Mouse (Mus musculus): Measurements from ENCODE around the gene Akap6. TPM values are rescaled to one million over a fixed set of nuclear protein-coding genes. Genes with fewer than 3 reads are reported as not detected.

Akap6 gene
- total and polyA plus RNA-seq, 2 experiments, result 0.01 to 0.09 TPM

DNA sequence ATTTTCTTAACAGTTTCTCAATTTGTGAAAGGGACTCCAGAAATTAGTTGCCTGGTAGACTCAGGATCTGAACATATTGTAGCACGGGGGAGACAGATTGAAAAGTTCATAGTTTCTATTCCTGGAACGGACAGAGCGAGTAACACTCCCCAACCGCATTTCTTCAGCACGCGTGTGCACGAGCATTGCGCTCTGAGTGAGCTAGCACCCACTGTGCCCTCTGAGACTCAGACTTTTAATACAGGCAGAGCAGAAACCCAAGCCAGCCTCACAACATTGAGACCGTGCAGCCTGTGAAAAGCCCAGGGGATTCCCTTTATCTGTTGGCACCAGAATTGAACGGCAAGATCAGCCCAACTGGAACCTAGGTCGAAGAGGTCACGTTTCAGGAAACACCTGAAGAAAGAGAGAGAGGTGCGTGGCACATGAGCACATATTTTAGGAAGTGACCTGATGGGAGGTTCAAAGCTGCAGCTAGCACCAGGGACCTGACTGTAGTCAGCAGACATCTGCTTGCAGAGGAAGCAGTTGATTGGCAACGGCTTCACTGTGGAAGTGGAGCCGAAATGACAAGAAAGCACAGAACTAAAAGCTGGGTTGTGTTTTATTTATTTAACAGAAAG is 240.3 kb downstream of the Akap6 start:
- TF ChIP-seq POLR2A (IDR thresholded peaks at IDR 0.05; ENCODE audit: extremely low read depth, insufficient read depth, low read length), result no peak
- TF ChIP-seq CTCF (IDR thresholded peaks at IDR 0.05; ENCODE audit: low read depth, low read length), result no peak
- DNase-seq (ENCODE audit: extremely low read depth, low read depth, low spot score), result no peak
- no peaks in the 10 kb centered on the region for H3K4me1 ChIP-seq (ENCODE audit: control insufficient read depth, insufficient read depth, low read length)
- 72% methylated on average over 15 of the region's 15 CpGs for WGBS
- H3K9ac ChIP-seq (ENCODE audit: low read depth, low read length), result no peak overlapping the region
- no peak overlapping the region for H3K27ac ChIP-seq (replicated peaks; ENCODE audit: insufficient read depth, low read depth, low read length)
- no peaks in the 10 kb centered on the region for H3K36me3 ChIP-seq (ENCODE audit: control insufficient read depth, insufficient read depth, low read length)
- H3K27me3 ChIP-seq (ENCODE audit: control insufficient read depth, insufficient read depth, low read length), result no peaks in the 10 kb centered on the region
- no peak overlapping the region for H3K4me3 ChIP-seq (ENCODE audit: insufficient read depth, low read depth, low read length)
- no peaks in the 10 kb centered on the region for H3K79me2 ChIP-seq (ENCODE audit: control insufficient read depth, insufficient read depth, low read length)

DNA sequence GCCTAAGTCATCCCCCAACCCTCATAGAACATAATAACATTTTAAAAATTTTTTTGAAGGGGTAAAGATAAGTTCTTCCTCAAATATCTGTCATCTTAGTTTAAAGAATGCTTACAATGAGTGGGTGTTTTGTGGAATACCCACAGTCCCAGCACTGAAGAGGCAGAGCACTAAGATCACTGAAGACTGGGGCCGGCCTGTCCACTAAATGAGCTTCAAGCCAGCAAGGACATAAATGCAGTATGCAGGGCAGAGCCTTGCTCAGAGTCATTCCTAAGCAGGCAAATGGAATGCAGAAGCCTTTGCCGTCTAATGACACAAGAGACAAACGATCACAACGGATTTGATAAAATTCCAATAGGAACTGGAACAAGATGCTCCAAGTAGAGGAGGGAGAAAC is 242.8 kb downstream of the Akap6 start:
- Histone ChIP-seq H3K9ac (ENCODE audit: low read depth, low read length) (no peak overlapping the region), H3K4me1 (ENCODE audit: control insufficient read depth, insufficient read depth, low read length) (no peaks in the 10 kb centered on the region), H3K79me2 (ENCODE audit: control insufficient read depth, insufficient read depth, low read length) (no peaks in the 10 kb centered on the region), H3K27ac (replicated peaks; ENCODE audit: insufficient read depth, low read depth, low read length) (no peak overlapping the region), H3K36me3 (ENCODE audit: control insufficient read depth, insufficient read depth, low read length) (no peaks in the 10 kb centered on the region), H3K4me3 (ENCODE audit: insufficient read depth, low read depth, low read length) (no peak overlapping the region), H3K27me3 (ENCODE audit: control insufficient read depth, insufficient read depth, low read length) (no peaks in the 10 kb centered on the region)
- TF ChIP-seq CTCF (IDR thresholded peaks at IDR 0.05; ENCODE audit: low read depth, low read length) (no peak), POLR2A (IDR thresholded peaks at IDR 0.05; ENCODE audit: extremely low read depth, insufficient read depth, low read length) (no peak)
- WGBS, result 78% methylated on average over 4 of the region's 4 CpGs
- no peak for DNase-seq (ENCODE audit: extremely low read depth, low read depth, low spot score)

DNA sequence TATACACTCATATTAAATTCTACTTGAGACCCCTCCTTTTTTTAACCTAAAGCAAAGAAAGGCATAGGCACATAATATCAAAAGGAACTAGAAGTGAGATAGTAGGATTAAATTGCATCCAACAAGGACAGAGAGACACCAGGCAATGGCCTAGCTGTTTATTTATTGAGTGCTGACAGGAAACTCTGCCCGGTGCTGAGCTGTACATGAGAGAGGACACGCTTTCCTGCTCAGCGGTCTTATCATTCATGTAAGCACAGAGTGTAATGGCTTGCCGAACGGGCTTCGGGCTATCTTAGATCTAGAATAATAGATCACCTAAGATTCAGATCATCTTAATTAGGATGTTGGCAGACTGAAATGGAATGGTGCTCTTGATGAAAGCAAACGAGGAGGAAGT is 245.1 kb downstream of the Akap6 start:
- no peak for DNase-seq (ENCODE audit: extremely low read depth, low read depth, low spot score)
- Histone ChIP-seq H3K27me3 (ENCODE audit: control insufficient read depth, insufficient read depth, low read length) (no peaks in the 10 kb centered on the region), H3K9ac (ENCODE audit: low read depth, low read length) (no peak overlapping the region), H3K4me3 (ENCODE audit: insufficient read depth, low read depth, low read length) (no peak overlapping the region), H3K36me3 (ENCODE audit: control insufficient read depth, insufficient read depth, low read length) (no peaks in the 10 kb centered on the region), H3K27ac (replicated peaks; ENCODE audit: insufficient read depth, low read depth, low read length) (no peak overlapping the region), H3K79me2 (ENCODE audit: control insufficient read depth, insufficient read depth, low read length) (no peaks in the 10 kb centered on the region), H3K4me1 (ENCODE audit: control insufficient read depth, insufficient read depth, low read length) (no peaks in the 10 kb centered on the region)
- WGBS, result 75% methylated on average over 7 of the region's 7 CpGs
- no peak for TF ChIP-seq POLR2A (IDR thresholded peaks at IDR 0.05; ENCODE audit: extremely low read depth, insufficient read depth, low read length)
- TF ChIP-seq CTCF (IDR thresholded peaks at IDR 0.05; ENCODE audit: low read depth, low read length), result no peak

GRCm38 (mm10) chr12:52944949-52945348 is 245.8 kb downstream of the Akap6 start:
- no peak overlapping the region for H3K9ac ChIP-seq (ENCODE audit: low read depth, low read length)
- WGBS, result 73% methylated on average over 2 of the region's 2 CpGs
- H3K36me3 ChIP-seq (ENCODE audit: control insufficient read depth, insufficient read depth, low read length), result no peaks in the 10 kb centered on the region
- DNase-seq (ENCODE audit: extremely low read depth, low read depth, low spot score), result no peak
- H3K79me2 ChIP-seq (ENCODE audit: control insufficient read depth, insufficient read depth, low read length), result no peaks in the 10 kb centered on the region
- no peak for TF ChIP-seq CTCF (IDR thresholded peaks at IDR 0.05; ENCODE audit: low read depth, low read length)
- TF ChIP-seq POLR2A (IDR thresholded peaks at IDR 0.05; ENCODE audit: extremely low read depth, insufficient read depth, low read length), result no peak
- no peak overlapping the region for H3K27ac ChIP-seq (replicated peaks; ENCODE audit: insufficient read depth, low read depth, low read length)
- H3K4me1 ChIP-seq (ENCODE audit: control insufficient read depth, insufficient read depth, low read length), result no peaks in the 10 kb centered on the region
- no peak overlapping the region for H3K4me3 ChIP-seq (ENCODE audit: insufficient read depth, low read depth, low read length)
- H3K27me3 ChIP-seq (ENCODE audit: control insufficient read depth, insufficient read depth, low read length), result no peaks in the 10 kb centered on the region

GRCm38 (mm10) chr12:52950660-52951059 is 251.5 kb downstream of the Akap6 start:
- WGBS, result 80% methylated on average over 4 of the region's 4 CpGs
- H3K36me3 ChIP-seq (ENCODE audit: control insufficient read depth, insufficient read depth, low read length), result no peaks in the 10 kb centered on the region
- no peak overlapping the region for H3K4me3 ChIP-seq (ENCODE audit: insufficient read depth, low read depth, low read length)
- H3K79me2 ChIP-seq (ENCODE audit: control insufficient read depth, insufficient read depth, low read length), result no peaks in the 10 kb centered on the region
- H3K9ac ChIP-seq (ENCODE audit: low read depth, low read length), result no peak overlapping the region
- no peaks in the 10 kb centered on the region for H3K4me1 ChIP-seq (ENCODE audit: control insufficient read depth, insufficient read depth, low read length)
- H3K27me3 ChIP-seq (ENCODE audit: control insufficient read depth, insufficient read depth, low read length), result no peaks in the 10 kb centered on the region
- no peak for TF ChIP-seq CTCF (IDR thresholded peaks at IDR 0.05; ENCODE audit: low read depth, low read length)
- TF ChIP-seq POLR2A (IDR thresholded peaks at IDR 0.05; ENCODE audit: extremely low read depth, insufficient read depth, low read length), result no peak
- H3K27ac ChIP-seq (replicated peaks; ENCODE audit: insufficient read depth, low read depth, low read length), result no peak overlapping the region
- DNase-seq (ENCODE audit: extremely low read depth, low read depth, low spot score), result no peak

DNA sequence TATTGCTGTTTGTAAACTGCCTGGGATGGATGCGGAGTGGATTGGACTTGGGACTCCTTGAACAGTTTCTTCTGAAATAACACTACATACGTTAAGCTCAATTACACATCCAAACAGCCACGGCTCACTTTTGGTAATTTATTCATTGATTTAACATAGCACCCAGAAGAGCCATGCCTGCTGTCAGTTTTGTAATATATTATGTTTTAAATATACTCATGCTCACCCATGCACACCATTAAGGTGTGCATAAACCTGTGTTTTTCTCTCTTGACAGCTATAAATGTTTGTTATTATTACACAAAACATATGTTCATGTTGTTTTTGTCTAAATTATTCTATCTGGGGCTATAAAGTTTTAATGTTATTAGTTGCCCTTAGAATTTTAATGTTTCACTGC is 258.4 kb downstream of the Akap6 start:
- DNase-seq (ENCODE audit: extremely low read depth, low read depth, low spot score), result no peak
- H3K36me3 ChIP-seq (ENCODE audit: control insufficient read depth, insufficient read depth, low read length), result no peaks in the 10 kb centered on the region
- no peaks in the 10 kb centered on the region for H3K79me2 ChIP-seq (ENCODE audit: control insufficient read depth, insufficient read depth, low read length)
- H3K4me1 ChIP-seq (ENCODE audit: control insufficient read depth, insufficient read depth, low read length), result no peaks in the 10 kb centered on the region
- TF ChIP-seq POLR2A (IDR thresholded peaks at IDR 0.05; ENCODE audit: extremely low read depth, insufficient read depth, low read length) (no peak), CTCF (IDR thresholded peaks at IDR 0.05; ENCODE audit: low read depth, low read length) (no peak)
- no peaks in the 10 kb centered on the region for H3K27me3 ChIP-seq (ENCODE audit: control insufficient read depth, insufficient read depth, low read length)
- H3K27ac ChIP-seq (replicated peaks; ENCODE audit: insufficient read depth, low read depth, low read length), result no peak overlapping the region
- no peak overlapping the region for H3K4me3 ChIP-seq (ENCODE audit: insufficient read depth, low read depth, low read length)
- 89% methylated on average over 3 of the region's 3 CpGs for WGBS
- no peak overlapping the region for H3K9ac ChIP-seq (ENCODE audit: low read depth, low read length)

All from liver, adult 2 months (tissue).